Comparison of ENCODE assay signal across 25 mouse cellular contexts in genomic region chr10:76551556-76551955, GRCm38 (mm10). TPM values are rescaled to one million over a fixed set of nuclear protein-coding genes. Genes with fewer than 3 reads are reported as not detected.
"Had no signal": no experiment of that assay in that cellular context is flagged by ENCODE, and none has a peak within 500 bp of the region (broad histone marks: within the 10 kb centered on the region; RNA-seq: fewer than 3 reads in every experiment).

No protein-coding gene starts in this region.

- H3K27ac ChIP-seq: lung, embryonic 15.5 days; macrophage; midbrain, embryonic 10.5 days; midbrain, embryonic 12.5 days; neural tube, embryonic 13.5 days; neural tube, embryonic 15.5 days had no signal

- H3K9me3 ChIP-seq: lung, embryonic 15.5 days; megakaryocyte, embryonic 14.5 days; midbrain, embryonic 10.5 days; midbrain, embryonic 12.5 days; neural tube, embryonic 13.5 days; neural tube, embryonic 15.5 days had no signal

- H3K4me2 ChIP-seq: lung, embryonic 15.5 days; midbrain, embryonic 12.5 days; neural tube, embryonic 13.5 days; neural tube, embryonic 15.5 days had no signal

- H3K4me3 ChIP-seq: lung, embryonic 15.5 days; megakaryocyte, embryonic 14.5 days; midbrain, embryonic 10.5 days; midbrain, embryonic 12.5 days; myocyte; neural tube, embryonic 13.5 days; neural tube, embryonic 15.5 days had no signal

- H3K9ac ChIP-seq: liver, postnatal 0 days; lung, embryonic 15.5 days; midbrain, embryonic 12.5 days; neural tube, embryonic 13.5 days; neural tube, embryonic 15.5 days had no signal

- ATAC-seq: liver, postnatal 0 days; lung, postnatal 0 days; midbrain, embryonic 16.5 days had no signal

- DNase-seq: liver, postnatal 0 days; lung, adult 2 months; lung, postnatal 14 days; lung, postnatal 36 days; midbrain, embryonic 14.5 days; right cerebral cortex, postnatal 14 days; thymus, adult 18-20 months; thymus, postnatal 14 days; thymus, postnatal 36 days had no signal

- H3K27me3 ChIP-seq: lung, embryonic 15.5 days; megakaryocyte, embryonic 14.5 days; midbrain, embryonic 12.5 days; neural tube, embryonic 13.5 days; neural tube, embryonic 15.5 days had no signal

- H3K4me1 ChIP-seq: lung, embryonic 15.5 days; midbrain, embryonic 10.5 days; midbrain, embryonic 12.5 days; neural tube, embryonic 13.5 days; neural tube, embryonic 15.5 days had no signal

RNA-seq across cellular contexts. Expression of gene Spatc1l, which starts 10.5 kb away (rescaled TPM):
- total RNA-seq: megakaryocyte progenitor cell, adult 5-6 weeks had no signal
- polyA plus RNA-seq: liver, postnatal 0 days; lung, embryonic 15.5 days; lung, postnatal 0 days; macrophage; midbrain, embryonic 10.5 days; midbrain, embryonic 14.5 days; midbrain, embryonic 16.5 days; myocyte; neural tube, embryonic 11.5 days; neural tube, embryonic 13.5 days; neural tube, embryonic 15.5 days; spleen, adult 2 months; stomach, embryonic 16.5 days; thymus, postnatal 0 days had no signal

RNA-seq across cellular contexts. Expression of gene Ftcd, which starts 23.9 kb away (rescaled TPM):
- total RNA-seq: megakaryocyte progenitor cell, adult 5-6 weeks had no signal
- polyA plus RNA-seq: lung, embryonic 15.5 days; macrophage; midbrain, embryonic 10.5 days; midbrain, embryonic 12.5 days; midbrain, embryonic 14.5 days; myocyte; neural tube, embryonic 11.5 days; neural tube, embryonic 13.5 days; stomach, embryonic 14.5 days had no signal
